ENCODE assay signal across 15 mouse cellular contexts in genomic region chr8:76911206-76911605, GRCm38 (mm10).
"Had no signal": no experiment of that assay in that cellular context is flagged by ENCODE, and none has a peak within 500 bp of the region (broad histone marks: within the 10 kb centered on the region; RNA-seq: fewer than 3 reads in every experiment).

No protein-coding gene starts in this region.

- H3K9me3 ChIP-seq: neural tube, embryonic 12.5 days; neural tube, embryonic 13.5 days; stomach, embryonic 15.5 days had no signal

- H3K36me3 ChIP-seq: neural tube, embryonic 12.5 days; neural tube, embryonic 13.5 days; stomach, embryonic 15.5 days had no signal

- H3K4me2 ChIP-seq: neural tube, embryonic 12.5 days; neural tube, embryonic 13.5 days; stomach, embryonic 15.5 days had no signal

- DNase-seq: retina, postnatal 1 day; right cerebral cortex, adult 18-20 months; right cerebral cortex, postnatal 14 days; right cerebral cortex, postnatal 25 days; right cerebral cortex, postnatal 4 days; spleen, adult 18-20 months; thymus, adult 18-20 months; thymus, adult 2 months; thymus, postnatal 25 days; thymus, postnatal 36 days; thymus, postnatal 4 days had no signal

- H3K27ac ChIP-seq: neural tube, embryonic 12.5 days; neural tube, embryonic 13.5 days; stomach, embryonic 15.5 days; stomach, postnatal 0 days had no signal

- H3K4me3 ChIP-seq: neural tube, embryonic 12.5 days; neural tube, embryonic 13.5 days; stomach, embryonic 15.5 days had no signal

- H3K27me3 ChIP-seq: neural tube, embryonic 12.5 days; neural tube, embryonic 13.5 days; stomach, embryonic 15.5 days had no signal

- H3K4me1 ChIP-seq: neural tube, embryonic 12.5 days; neural tube, embryonic 13.5 days; stomach, embryonic 15.5 days had no signal

- H3K9ac ChIP-seq: neural tube, embryonic 12.5 days; neural tube, embryonic 13.5 days; stomach, embryonic 15.5 days had no signal
